Mouse (Mus musculus) intestine, postnatal 0 days (tissue): ENCODE measurements around the gene Zfp764. TPM values are rescaled to one million over a fixed set of nuclear protein-coding genes. Genes with fewer than 3 reads are reported as not detected.
A peak's percentile ranks its signal among the peaks of the same experiment; 100 is the strongest.
"Not testable (repeated sequence)": the region's sequence is repeated elsewhere in the genome, so short reads cannot be mapped to it uniquely, and the experiment has no call there.

Experiments
- ATAC-seq: fragments of 200-750 bp; cut with Nextera tagmentation; 2 replicates; pipeline ENCODE4 v1.8.0; 2017; ENCODE audit warnings: mild to moderate bottlenecking, moderate TSS enrichment, moderate library complexity
- H3K27ac ChIP-seq: fragments of 300-500 bp; sonication (generic); 2 replicates; pipeline ENCODE4 v1.5.1; 2014; ENCODE audit warnings: mild to moderate bottlenecking, low read depth, low read length, moderate library complexity
- H3K27me3 ChIP-seq: fragments of 300-500 bp; sonication (generic); replicated peaks from 2 replicates; pipeline ENCODE4 v1.6.1; 2014; ENCODE audit warnings: low read length, mixed read lengths; ENCODE audit not compliant: control insufficient read depth, insufficient read depth
- H3K36me3 ChIP-seq: fragments of 300-500 bp; sonication (generic); 2 replicates; pipeline ENCODE4 v1.6.1; 2014; ENCODE audit warnings: mild to moderate bottlenecking, moderate library complexity; ENCODE audit not compliant: control insufficient read depth, insufficient read depth
- H3K4me1 ChIP-seq: fragments of 300-500 bp; sonication (generic); replicated peaks from 2 replicates; pipeline ENCODE4 v1.6.1; 2014; ENCODE audit warnings: antibody characterized with exemption, low read length, mixed read lengths; ENCODE audit not compliant: control insufficient read depth, insufficient read depth
- H3K4me2 ChIP-seq: fragments of 300-500 bp; sonication (generic); replicated peaks from 2 replicates; pipeline ENCODE4 v1.6.1; 2014; ENCODE audit warnings: low read depth, mild to moderate bottlenecking, moderate library complexity
- H3K4me3 ChIP-seq: fragments of 300-500 bp; sonication (generic); 2 replicates; pipeline ENCODE4 v1.5.1; 2014; ENCODE audit warnings: low read depth, low read length
- H3K9ac ChIP-seq: fragments of 300-500 bp; sonication (generic); 2 replicates; pipeline ENCODE4 v1.6.1; 2014; ENCODE audit warnings: mild to moderate bottlenecking, low read depth, low read length
- H3K9me3 ChIP-seq: fragments of 300-500 bp; sonication (generic); 2 replicates; pipeline ENCODE4 v1.6.1; 2016; ENCODE audit warnings: mixed run types; ENCODE audit not compliant: control insufficient read depth
- CTCF ChIP-seq: sonication (generic); IDR thresholded peaks from 2 replicates; pipeline ENCODE4 v1.5.1; 2016; ENCODE audit warnings: low read depth, mild to moderate bottlenecking, control low read depth, antibody characterized with exemption, moderate library complexity
- WGBS: fragments of 180-500 bp; shearing (Covaris S2); extraction: QIAGEN DNeasy Blood & Tissue Kit; methylation state at CpG from one replicate; pipeline ENCODE4 v1.1.7; 2014; 5-methylcytosine and 5-hydroxymethylcytosine counted together
- polyA plus RNA-seq: library from polyadenylated mRNA; unstranded; fragments of >200 nt; fragmentation: Nextera tagmentation; extraction: Ambion mirVana; gene quantifications from 2 replicates; pipeline ENCODE4 v1.2.1, GENCODE M21; 2015

Gene Zfp764
- polyA plus RNA-seq, 1 experiment from 2014 or later = 4.8 TPM

GRCm38 (mm10) chr7:127393157-127393943, 13.3 kb downstream of the Zfp764 start, which contains the start of gene E430018J23Rik:
Gene E430018J23Rik (minus strand): TSS chr7:127393629.
- Histone ChIP-seq H3K4me2 (peak within 1 kb of the TSS; percentile 75), H3K4me1 (0 out of 2 replicates have a peak, but pooled peaks cover 5% of the 10 kb centered on the region), H3K9ac (peak within 1 kb of the TSS; percentile 82), H3K9me3 (no peaks in the 10 kb centered on the region), H3K4me3 (peak within 1 kb of the TSS; percentile 57), H3K27ac (peak within 1 kb of the TSS; percentile 87), H3K27me3 (no peaks in the 10 kb centered on the region), H3K36me3 (peaks cover 14% of the 10 kb centered on the region; the same call in 1 of the 2 replicates)
- no peak for TF ChIP-seq CTCF
- 2% methylated on average over 45 of the region's 45 CpGs for WGBS
- ATAC-seq = peak; percentile 91

GRCm38 (mm10) chr7:127392251-127392824, 14.3 kb downstream of the Zfp764 start:
- Histone ChIP-seq H3K9me3 (no peaks in the 10 kb centered on the region), H3K36me3 (peaks cover 14% of the 10 kb centered on the region; the same call in 1 of the 2 replicates), H3K4me2 (peak overlapping the region; percentile 75), H3K27ac (0 out of 2 replicates have a peak overlapping the region, but pooled peaks have one; percentile 87), H3K4me3 (peak overlapping the region; percentile 57), H3K9ac (no peak overlapping the region; the same call in 1 of the 2 replicates), H3K27me3 (no peaks in the 10 kb centered on the region), H3K4me1 (0 out of 2 replicates have a peak, but pooled peaks cover 5% of the 10 kb centered on the region)
- WGBS = 75% methylated on average over 8 of the region's 8 CpGs
- no peak for TF ChIP-seq CTCF
- no peak for ATAC-seq

GRCm38 (mm10) chr7:127391538-127391937, 15.1 kb downstream of the Zfp764 start:
- no peak for ATAC-seq
- Histone ChIP-seq H3K27ac (no peak overlapping the region), H3K27me3 (no peaks in the 10 kb centered on the region), H3K36me3 (peaks cover 14% of the 10 kb centered on the region; the same call in 1 of the 2 replicates), H3K4me1 (0 out of 2 replicates have a peak, but pooled peaks cover 5% of the 10 kb centered on the region), H3K4me2 (no peak overlapping the region), H3K9me3 (no peaks in the 10 kb centered on the region), H3K4me3 (no peak overlapping the region), H3K9ac (no peak overlapping the region)
- no peak for TF ChIP-seq CTCF
- WGBS = 95% methylated on average over 16 of the region's 16 CpGs

- H3K4me2 ChIP-seq = no peak overlapping the region
- H3K4me3 ChIP-seq = no peak overlapping the region
- no peak for ATAC-seq
- H3K9ac ChIP-seq = no peak overlapping the region
- no peak for TF ChIP-seq CTCF
- H3K27me3 ChIP-seq = no peaks in the 10 kb centered on the region
- 0 out of 2 replicates have a peak, but pooled peaks cover 5% of the 10 kb centered on the region for H3K4me1 ChIP-seq
- H3K36me3 ChIP-seq = peaks cover 17% of the 10 kb centered on the region; the same call in 1 of the 2 replicates
- H3K27ac ChIP-seq = no peak overlapping the region
- WGBS = 67% methylated on average over 7 of the region's 7 CpGs
- H3K9me3 ChIP-seq = no peaks in the 10 kb centered on the region
Measured at GRCm38 (mm10) chr7:127390306-127390705, 16.3 kb downstream of the Zfp764 start.

- not testable (repeated sequence) for H3K9ac ChIP-seq, ATAC-seq, H3K27ac ChIP-seq, H3K27me3 ChIP-seq, H3K4me3 ChIP-seq, H3K4me2 ChIP-seq, H3K4me1 ChIP-seq, H3K9me3 ChIP-seq
- peaks cover 24% of the 10 kb centered on the region; the same call in 1 of the 2 replicates for H3K36me3 ChIP-seq
Measured at GRCm38 (mm10) chr7:127388201-127388600, 18.4 kb downstream of the Zfp764 start.
